Mouse (Mus musculus): Measurements from ENCODE around the gene Suz12.
A peak's percentile ranks its signal among the peaks of the same experiment; 100 is the strongest.
"Not testable (repeated sequence)": the region's sequence is repeated elsewhere in the genome, so short reads cannot be mapped to it uniquely, and the experiment has no call there.

The Suz12 gene

DNA sequence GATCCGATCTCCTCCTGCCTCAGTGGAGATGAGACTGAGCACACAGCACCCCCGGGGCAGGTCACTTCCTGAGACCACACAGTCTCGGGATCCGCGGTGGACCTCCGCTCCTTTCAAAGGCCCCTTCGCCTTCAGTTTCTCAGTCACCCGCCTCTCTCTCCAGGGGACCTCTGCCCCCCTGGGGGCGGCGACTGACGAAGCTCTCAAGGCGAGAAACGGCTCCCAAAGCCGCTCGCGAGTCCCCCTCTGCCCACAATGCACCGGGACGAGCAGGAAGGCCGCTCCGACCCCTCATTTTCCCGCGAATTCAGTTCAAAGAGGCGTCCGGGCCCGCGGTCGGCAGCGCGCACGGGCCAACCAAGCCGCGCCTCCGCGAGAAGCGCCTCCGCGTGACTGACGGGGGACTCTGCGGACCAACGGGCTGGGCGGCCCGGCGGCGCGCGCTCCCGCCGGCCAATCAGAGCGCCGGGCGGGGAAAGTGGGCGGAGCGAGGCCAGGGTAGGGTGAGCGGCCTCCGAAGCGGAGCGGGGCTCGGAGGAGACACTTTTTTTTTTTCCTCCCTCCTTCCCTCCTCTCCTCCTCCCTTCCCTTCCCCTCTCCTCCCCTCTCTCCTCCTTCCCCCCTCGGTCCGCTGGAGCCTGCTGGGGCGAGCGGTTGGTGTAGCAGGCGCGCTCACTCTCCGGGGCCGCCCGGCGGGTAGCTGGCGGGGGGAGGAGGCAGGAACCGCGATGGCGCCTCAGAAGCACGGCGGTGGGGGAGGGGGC, at the start of gene Suz12:
Suz12 (plus strand) TSS at position 515 of the 764 bp plus-strand sequence.
- peak; percentile 91 to 93 for DNase-seq (ENCODE audit: low spot score in 2 of 2)

- DNase-seq (ENCODE audit: low spot score in 2 of 2), result no peak
Observed at GRCm38 (mm10) chr11:79943136-79943535, 49.8 kb upstream of the Suz12 start.

DNA sequence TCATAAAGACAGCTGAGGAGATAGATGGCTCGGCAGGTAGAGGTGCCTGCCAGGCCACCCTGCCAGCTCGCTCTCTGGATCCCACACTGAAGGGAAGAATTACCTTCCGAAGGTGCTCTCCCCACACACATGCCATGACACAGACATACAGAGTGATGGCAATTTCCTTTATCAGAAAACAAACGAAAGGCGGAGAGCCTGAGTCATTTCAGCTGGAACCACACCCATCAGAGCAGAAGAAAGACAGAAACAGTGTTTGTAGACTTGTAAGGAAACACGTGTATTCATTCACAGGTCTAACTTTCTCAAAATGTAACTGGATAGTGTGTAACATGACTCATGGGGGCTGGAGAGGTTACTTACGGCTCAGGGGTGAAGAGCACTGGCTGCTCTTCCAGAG, 49.3 kb upstream of the Suz12 start:
- no peak for DNase-seq (ENCODE audit: low spot score in 2 of 2)

GRCm38 (mm10) chr11:79947265-79947664, 45.6 kb upstream of the Suz12 start:
- no peak for DNase-seq (ENCODE audit: low spot score in 2 of 2)

DNA sequence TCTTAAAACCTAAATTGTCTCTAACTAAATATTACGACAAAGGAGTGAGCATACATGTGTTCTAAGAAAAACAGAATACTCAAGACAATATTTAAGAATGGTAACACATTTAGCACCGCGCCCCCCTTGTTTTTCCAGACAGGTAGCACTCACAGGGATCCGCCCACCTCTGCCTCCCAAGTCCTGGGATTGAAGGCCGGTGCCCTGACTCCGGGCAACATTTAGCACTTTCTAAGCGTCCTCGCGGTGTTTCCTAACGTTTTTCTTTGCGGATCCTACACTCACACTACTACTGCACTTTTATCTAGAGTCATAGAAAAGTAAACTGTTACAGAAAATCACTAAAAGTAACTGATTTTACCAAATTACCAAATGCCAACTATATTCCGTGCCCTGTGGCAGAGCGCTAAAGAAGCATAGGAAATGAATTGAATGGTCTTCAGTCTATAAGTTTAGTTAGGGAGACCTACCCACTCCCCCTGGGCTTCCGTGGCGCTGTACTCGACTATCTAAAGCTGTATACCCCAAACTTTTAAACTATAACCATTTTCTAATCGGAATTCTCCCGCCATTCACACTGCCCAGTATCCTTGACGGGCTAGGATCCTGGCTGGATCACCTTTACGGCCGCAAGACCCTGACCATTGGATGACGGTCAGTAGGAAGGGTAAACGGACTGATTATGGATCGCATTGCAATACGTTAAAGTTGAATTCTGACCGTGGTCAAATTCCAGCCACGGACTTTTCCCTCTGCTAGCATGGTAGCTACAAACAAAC, 31.4 kb upstream of the Suz12 start:
- DNase-seq (ENCODE audit: low spot score in 2 of 2), result no peak

GRCm38 (mm10) chr11:79962125-79962876, 30.6 kb upstream of the Suz12 start, which contains the start of gene Utp6:
Gene Utp6 (minus strand): TSS chr11:79962390.
- DNase-seq (ENCODE audit: low spot score in 2 of 2), result peak; percentile 99 to 100

- DNase-seq (ENCODE audit: low spot score in 2 of 2), result no peak
Observed at GRCm38 (mm10) chr11:79962877-79963183, 30.1 kb upstream of the Suz12 start.

- no peak for DNase-seq (ENCODE audit: low spot score in 2 of 2)
Observed at GRCm38 (mm10) chr11:79963212-79963974, 29.5 kb upstream of the Suz12 start.

DNA sequence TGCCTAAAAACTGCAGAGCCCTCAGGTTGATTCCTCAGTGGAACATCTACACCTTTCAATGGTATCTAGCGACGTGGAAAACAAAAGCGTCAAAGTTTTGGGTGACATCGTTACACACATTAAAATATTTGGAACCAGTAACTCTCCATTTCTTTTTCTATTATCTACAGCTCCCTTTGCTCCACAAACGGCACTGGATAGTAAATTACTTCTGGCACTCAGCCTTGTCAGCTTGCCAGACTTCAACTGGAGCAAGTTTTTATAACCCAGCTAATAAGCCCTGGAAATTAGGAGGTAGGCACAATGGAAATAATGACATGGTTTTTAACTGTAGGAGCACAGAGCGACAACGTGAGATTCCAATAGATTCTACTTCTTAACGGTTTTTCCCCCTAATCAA, 27.0 kb upstream of the Suz12 start:
- no peak for DNase-seq (ENCODE audit: low spot score in 2 of 2)

DNA sequence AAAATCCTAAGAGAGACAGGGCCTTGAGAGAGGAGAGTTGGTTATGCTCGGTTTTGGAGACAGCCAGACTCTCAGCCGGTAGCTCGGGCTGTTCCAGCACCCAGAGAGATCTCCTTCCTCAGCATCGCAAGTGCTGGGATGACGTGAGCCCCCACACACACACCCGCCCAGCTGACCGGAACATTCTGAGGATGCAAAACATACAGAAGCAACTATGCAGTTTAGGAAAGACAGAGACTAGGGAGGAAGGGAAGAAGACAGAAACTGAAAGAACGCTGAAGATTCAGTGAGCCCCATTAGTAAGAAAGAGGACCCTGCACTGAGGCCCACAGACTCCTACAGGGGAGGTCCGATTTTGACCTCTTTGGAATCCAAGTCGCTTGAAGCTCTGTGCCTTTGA, 25.2 kb upstream of the Suz12 start:
- DNase-seq (ENCODE audit: low spot score in 2 of 2), result no peak

DNA sequence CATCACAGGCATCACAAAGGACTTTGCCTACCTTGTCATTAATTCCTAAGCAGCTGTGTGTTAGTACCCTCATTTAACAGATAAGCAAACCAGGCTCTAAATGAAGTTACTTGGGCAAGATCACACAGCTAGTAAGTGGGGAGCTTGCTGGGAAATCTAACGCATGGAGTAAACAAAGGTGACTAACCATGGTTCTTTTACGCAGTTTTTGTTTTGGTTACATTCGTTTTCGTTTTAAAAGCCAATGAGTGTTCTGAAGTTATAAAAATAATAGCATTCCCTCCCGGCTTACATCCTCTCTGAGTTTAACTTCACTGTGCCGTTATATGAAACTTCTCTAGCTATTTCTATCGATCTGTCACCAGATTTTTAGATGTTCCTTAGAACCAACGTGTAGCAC, 19.8 kb upstream of the Suz12 start:
- no peak for DNase-seq (ENCODE audit: low spot score in 2 of 2)

- no peak for DNase-seq (ENCODE audit: low spot score in 2 of 2)
Observed at GRCm38 (mm10) chr11:79973626-79974476, 19.1 kb upstream of the Suz12 start.

DNA sequence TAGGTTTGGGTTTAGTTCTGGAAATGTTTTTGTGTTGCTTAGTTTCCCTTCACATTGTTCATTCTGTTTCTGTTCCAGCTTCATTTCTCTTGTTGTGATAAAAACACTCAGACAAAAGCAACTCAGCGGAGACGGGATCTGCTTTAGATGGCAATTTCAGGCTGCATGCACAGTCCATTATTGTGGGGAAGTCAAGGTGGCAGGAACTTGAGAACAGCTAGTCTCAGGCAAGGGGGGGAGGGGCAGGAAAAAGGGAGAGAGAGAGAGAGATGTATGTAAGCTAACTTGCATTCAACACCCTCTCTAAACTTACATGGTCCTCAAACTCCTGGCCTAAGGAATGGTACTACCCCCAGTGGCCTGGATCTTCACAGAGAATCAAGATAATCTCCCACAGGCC, 17.5 kb upstream of the Suz12 start:
- DNase-seq (ENCODE audit: low spot score in 2 of 2), result no peak

- DNase-seq (ENCODE audit: low spot score in 2 of 2), result no peak
Observed at GRCm38 (mm10) chr11:79976222-79976621, 16.7 kb upstream of the Suz12 start.

- DNase-seq (ENCODE audit: low spot score in 2 of 2), result not testable (repeated sequence)
Observed at GRCm38 (mm10) chr11:79976645-79977044, 16.3 kb upstream of the Suz12 start.

GRCm38 (mm10) chr11:79977061-79977460, 15.8 kb upstream of the Suz12 start:
- not testable (repeated sequence) for DNase-seq (ENCODE audit: low spot score in 2 of 2)

GRCm38 (mm10) chr11:79977747-79978146, 15.2 kb upstream of the Suz12 start:
- not testable (repeated sequence) for DNase-seq (ENCODE audit: low spot score in 2 of 2)

DNA sequence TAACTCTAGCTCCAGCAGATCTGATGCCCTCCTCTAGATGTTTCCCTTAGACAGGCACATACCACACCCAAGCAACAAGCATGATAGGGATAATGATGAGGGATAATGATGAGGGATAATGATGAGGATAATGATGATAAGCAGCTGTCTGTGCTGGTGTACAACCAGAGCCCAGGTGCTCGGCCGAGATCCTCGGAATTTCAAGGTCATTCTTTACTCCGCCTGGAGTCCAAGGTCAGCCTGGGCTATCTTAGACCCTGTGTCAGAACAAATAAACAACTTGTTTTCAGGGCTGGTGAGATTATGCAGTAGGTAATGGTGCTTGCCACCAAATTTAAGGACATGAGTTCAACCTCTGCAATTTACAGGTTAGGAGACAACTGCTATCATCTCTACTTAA, 6.0 kb upstream of the Suz12 start:
- DNase-seq (ENCODE audit: low spot score in 2 of 2), result no peak

DNA sequence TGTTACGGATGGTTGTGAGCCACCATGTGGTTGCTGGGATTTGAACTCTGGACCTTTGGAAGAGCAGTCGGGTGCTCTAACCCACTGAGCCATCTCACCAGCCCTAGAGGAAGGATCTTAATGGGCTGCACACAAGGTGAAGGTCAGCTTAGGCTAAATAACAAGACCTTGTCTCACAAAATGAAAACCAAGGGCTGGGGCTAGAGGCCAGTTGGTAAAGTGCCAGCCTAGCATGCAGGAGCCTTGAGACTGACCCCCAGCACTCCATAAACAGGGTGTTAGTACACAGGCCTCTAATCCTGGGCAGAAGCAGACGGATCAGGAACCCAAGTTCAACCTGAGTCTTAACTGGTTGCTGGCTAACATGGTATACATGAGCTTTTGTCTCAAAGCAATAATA, 5.0 kb upstream of the Suz12 start:
- no peak for DNase-seq (ENCODE audit: low spot score in 2 of 2)

- DNase-seq (ENCODE audit: low spot score in 2 of 2), result no peak
Observed at GRCm38 (mm10) chr11:79990120-79990519, 2.8 kb upstream of the Suz12 start.

GRCm38 (mm10) chr11:79991600-79991999, 1.3 kb upstream of the Suz12 start:
- DNase-seq (ENCODE audit: low spot score in 2 of 2), result no peak

Data from spleen, postnatal 14 days (tissue).